Mouse (Mus musculus) embryo, embryonic 10.5 days (tissue): ENCODE results near the gene March6.

Experiments used
- DNase-seq: peaks from one replicate; pipeline ENCODE4 v3.0.0-alpha.2; 2015; ENCODE audit warnings: low spot score

Gene March6

GRCm38 (mm10) chr15:31453098-31453916 lies 77.5 kb downstream of the March6 start, which contains the start of gene Ropn1l:
TSS of gene Ropn1l (minus strand) at chr15:31453737.
- peak; percentile 97 for DNase-seq

- DNase-seq = peak; percentile 45
Measured at GRCm38 (mm10) chr15:31452336-31453097, 78.3 kb downstream of the March6 start.

GRCm38 (mm10) chr15:31449772-31450171 lies 81.1 kb downstream of the March6 start:
- no peak for DNase-seq

DNA sequence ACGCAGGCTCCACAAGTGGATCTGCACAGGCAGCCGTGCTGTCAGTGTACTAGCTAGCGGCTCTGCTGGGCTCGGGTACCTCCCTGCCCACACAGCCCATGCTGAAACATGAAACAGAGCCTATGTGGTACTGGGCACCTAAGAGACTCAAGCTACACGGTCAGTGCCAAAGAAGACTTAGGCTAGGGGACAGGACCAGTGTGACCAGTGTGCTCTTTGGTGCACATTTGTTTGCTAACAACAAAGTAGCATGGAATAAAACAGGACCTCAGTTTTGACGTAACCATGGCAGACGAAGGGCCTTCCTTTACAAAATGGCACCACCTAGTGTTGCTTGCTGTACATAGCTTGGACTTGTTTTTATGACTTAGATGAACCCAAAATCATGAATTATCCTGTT lies 83.7 kb downstream of the March6 start:
- DNase-seq = peak; percentile 76

DNA sequence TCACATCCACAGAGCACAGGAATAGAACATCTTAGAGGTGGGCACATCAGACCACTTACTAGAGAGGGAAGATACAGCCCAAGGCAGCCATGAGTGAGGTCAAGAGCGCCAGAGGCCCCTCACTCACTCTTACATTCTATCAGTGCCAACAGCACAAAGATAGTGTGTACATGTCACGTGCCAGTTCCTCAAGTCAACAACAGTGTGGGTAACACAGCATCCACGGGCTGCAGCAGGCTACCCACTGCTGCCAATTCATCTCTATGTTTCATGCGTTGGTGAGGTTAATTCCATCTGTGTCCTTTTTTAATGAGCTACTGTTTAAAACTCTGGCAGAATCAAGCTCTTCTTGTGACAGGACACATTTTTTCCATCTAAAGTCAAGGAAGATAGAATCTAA lies 88.2 kb downstream of the March6 start:
- no peak for DNase-seq

DNA sequence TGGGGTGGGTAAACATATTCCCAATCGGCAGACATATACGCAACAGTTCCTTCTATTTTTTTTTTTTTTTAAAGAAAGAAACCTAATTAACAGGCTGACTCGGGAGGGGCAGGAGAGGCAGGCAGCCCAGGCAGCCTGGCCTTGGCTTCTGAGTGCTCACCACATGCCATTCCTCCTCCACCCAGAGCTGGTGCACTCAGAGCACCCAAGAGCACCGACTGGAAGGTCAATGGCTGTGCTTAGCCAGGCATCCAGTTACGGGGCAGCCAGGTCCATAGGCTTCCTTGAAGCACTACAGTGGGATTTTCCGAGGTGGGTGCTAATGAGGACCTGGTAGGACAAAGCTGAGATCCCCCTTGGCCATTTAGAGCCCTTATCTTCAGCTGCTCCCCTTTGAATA lies 88.9 kb downstream of the March6 start:
- no peak for DNase-seq

DNA sequence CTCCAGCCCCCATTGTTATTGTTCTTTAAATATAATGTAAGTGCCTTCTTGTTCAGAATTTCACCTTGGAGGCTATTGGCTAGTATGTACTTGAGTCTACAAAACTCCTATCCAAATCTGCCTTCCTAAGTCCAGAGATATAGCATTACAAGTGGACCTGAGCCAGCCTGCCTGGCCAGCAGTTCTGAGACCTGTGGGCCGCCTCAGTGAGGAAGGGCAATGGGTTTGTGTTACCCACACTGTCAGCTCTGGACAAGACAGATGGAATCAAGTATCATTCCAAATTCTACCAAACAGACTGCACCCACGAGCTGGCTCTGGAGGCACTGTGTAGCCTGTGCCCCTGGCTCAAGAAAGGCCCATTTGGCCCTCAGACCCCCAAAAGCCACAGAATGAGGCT lies 94.0 kb downstream of the March6 start:
- no peak for DNase-seq

- no peak for DNase-seq
Measured at GRCm38 (mm10) chr15:31436083-31436482, 94.8 kb downstream of the March6 start.

DNA sequence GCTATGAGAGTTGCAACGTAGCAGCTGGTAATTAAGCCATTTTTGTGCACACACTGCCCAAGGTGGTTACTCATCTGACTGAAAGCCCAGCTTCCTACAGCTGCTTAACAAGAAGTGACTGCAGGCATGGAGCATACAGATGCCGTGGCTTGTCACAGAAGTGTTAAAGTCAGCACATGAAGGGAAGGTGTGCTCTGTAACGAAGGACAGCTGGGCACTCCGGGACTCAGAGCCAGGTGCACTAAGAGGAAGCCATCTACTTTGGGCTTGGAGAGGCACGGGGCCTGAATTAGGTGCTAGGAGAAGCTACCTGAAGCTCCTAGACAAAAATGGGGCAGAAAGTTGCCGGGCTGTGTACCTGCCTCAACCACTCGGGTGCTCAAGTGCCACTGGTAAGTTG lies 97.1 kb downstream of the March6 start:
- no peak for DNase-seq

DNA sequence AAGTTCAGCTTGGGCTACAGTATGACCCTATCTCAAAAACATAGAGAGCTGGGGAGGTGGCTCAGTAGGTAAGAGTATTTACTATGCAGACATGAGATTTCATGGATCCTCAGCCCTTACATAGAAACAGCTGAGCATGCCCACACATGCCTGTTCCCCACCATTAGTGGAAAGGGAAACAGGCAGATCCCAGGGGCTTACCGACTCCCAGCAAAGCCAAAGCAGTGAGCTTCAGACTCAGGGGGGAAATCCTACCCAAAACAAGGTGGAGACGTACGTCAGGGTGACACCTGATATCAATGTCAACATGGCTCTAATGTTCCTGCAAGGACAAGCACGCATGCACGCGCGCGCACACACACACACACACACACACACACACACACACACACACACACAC lies 99.0 kb downstream of the March6 start:
- DNase-seq = no peak

DNA sequence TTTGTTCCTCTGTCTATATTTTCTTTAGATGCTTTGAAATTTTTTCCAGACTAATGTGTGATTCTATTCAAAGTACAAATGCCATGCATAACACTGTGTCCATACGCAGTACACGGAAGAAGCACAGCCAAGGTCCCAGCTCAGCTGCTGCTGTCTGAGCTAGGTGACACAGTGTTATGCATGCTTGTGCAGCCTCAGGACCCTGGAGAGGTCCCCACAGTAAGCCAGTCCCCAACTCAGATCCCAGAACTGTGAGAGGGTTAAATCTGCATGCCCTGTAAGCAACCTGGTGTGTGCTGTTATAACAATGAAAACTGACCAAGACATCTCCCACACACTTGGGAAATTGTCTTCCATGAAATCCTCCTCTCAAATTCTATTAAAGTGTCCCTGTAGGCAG lies 100.8 kb downstream of the March6 start:
- peak; percentile 34 for DNase-seq

DNA sequence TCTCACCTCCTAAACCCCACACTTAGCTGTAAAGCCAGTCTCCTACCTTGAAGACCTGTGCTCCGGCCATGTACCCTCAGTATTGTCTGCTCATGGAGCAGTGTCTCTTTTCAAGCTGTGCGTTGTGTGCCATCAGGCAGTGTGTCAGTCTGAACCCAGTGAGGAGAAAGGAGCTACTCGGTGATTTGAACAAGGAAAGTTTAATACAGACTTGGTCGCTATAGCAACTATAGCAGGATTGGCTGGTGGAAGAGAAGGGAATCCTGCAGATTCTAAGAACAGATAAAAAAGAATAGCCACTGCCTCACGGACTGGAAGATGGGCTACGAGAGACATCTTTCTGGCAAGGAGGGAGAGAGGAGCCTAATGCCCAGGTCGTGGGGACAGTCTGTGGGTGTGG lies 101.4 kb downstream of the March6 start:
- DNase-seq = no peak

DNA sequence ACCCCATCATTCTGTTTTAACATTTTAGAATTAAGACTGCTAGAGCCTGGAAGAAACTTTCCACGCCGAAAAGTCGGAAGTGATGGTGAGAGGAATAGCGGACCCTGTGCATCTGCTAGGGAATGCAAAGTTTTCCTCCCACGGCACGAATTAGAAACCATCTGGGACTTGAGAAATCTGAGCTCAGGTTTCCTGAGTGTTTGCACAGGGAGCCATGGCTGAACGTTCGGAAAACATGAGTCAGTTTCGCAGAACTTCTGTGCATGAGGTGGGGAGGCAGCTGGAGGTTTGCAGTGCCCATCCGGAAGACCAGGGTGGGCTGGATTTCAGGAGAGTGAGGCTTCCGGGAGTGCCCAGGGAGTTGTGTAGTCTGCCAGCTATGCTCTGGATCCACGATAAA lies 102.3 kb downstream of the March6 start:
- no peak for DNase-seq

GRCm38 (mm10) chr15:31427390-31427789 lies 103.5 kb downstream of the March6 start:
- DNase-seq = no peak

DNA sequence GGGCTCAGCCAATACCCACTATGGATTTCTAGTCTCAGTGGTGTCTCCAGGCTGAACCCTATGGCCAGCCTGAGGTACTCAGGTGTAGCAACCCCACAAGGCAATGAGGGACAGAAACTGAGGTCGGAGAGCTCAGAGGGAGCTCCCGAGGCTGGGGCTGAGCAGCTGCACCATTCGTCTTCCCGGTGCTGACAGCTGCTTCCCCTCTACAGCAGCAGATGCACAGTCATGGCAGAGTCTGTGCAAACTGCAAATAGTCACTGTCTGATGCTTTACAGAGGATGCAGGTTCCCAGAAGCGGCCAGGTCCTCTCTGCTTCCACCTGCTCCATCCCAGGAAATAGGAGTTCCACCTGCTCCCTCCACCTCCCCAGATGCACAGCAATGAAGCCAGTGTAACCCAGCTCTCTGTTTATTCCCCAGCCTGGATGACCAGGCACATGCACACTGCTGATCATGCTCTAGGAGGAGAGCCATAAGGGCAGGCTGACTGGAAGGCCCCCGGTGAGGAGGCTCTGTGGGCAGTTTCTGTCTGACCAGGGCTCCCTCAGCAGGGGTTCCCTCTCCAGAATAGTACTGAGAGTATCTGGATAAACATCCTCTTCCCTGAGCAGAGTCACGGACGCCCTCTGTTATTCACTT lies 104.7 kb downstream of the March6 start:
- no peak for DNase-seq

- DNase-seq = no peak
Measured at GRCm38 (mm10) chr15:31422649-31423369, 108.0 kb downstream of the March6 start.

GRCm38 (mm10) chr15:31419037-31419436 lies 111.8 kb downstream of the March6 start:
- DNase-seq = peak; percentile 37

- no peak for DNase-seq
Measured at GRCm38 (mm10) chr15:31418686-31419024, 112.2 kb downstream of the March6 start.

DNA sequence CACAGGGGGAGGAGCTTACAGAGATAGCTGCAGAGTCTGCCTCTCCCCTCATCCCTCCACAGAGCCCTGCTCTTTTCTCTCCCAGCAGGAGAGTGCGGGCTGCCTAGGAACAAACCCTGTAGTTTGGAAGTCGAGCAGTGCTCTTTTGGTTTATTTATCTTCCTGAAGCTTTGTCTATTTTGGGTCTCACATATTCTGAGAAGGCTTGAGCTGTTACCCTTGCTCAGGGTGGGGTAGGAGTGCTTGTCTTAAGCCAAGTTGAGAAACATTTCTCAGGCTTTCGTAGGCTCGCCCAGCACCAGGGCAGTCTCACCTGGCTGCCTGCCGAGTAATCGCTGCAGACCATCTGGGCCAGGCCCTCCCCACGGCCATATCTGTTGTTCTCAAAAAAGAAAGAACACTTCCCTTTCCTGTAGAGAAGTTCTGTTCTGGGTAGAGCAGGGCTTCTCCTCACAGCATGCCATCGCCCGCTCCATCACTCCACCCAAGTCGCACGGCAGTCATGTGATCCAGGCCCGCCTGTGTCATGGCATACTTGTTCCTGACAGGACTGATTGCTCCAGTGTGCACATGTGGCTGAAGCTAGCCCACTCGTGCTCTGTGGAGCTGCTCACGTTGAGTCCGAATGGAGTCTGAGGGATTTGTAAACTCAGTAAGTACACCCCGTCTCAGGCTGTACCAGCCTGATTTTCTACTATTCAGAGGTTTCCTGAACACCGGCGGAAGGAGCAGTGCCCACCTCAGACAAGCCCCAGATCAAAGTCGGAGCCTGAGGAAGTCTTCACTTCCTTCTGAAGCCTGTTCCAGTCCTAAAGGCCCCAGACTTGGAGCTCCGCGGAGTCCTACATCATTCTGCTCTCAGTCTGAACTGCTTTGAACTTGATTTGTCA lies 112.8 kb downstream of the March6 start:
- no peak for DNase-seq

DNA sequence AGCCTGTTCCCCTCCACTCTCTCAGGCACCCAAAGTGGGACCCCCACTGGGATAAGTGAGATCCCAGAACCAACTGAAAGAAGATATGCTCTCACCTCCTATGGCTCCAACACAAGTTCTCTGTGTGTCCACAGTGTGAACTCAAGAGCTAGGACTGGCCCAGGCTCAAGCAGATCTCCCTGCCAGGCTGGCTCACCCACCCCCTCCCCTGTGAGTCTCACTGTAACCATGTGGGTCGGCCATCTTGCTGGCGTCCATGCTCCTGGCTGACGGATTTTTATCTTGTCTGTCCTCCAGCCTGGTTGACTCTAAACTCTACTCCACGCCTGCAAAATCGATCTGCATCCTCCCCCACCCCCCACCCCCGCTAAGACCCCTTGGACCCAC lies 113.5 kb downstream of the March6 start:
- no peak for DNase-seq

DNA sequence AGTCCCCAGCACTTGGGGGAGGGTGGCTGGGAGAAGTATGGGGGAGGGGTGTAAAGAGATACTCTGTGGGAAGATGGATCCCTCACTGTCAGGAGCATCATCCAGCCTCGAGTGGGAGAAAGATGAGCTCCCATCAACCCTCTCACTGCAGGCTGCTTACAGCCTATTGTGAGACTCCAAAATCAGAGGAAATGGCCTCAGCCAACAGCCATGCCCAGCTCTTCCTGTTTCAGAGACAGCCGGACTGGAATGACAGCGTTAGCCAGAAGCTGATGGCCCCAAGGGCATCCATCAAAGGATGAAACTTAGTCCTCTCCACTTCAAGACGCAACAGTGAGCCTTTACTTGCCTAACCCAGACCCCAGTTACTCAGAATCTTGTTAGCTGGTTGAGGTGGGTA lies 115.7 kb downstream of the March6 start:
- DNase-seq = no peak
